Mouse (Mus musculus) intestine, embryonic 16.5 days (tissue): ENCODE results near the gene Mrps14. TPM values are rescaled to one million over a fixed set of nuclear protein-coding genes. Genes with fewer than 3 reads are reported as not detected.

Experiments used
- polyA plus RNA-seq: library from polyadenylated mRNA; unstranded; fragments of >200 nt; fragmentation: Nextera tagmentation; extraction: Ambion mirVana; gene quantifications from 2 replicates; pipeline ENCODE4 v1.2.1, GENCODE M21; 2015

The Mrps14 gene
- polyA plus RNA-seq, 1 experiment from 2014 or later: 306 TPM

Other genes starting within 250 kb of the Mrps14 start
- gene 4930523C07Rik, start 150.8 kb upstream of the Mrps14 start, polyA plus RNA-seq: 10.4 TPM in 2 replicates
- 6.1 and 7.7 TPM in 2 replicates for gene Tnn, start 41.6 kb upstream of the Mrps14 start, polyA plus RNA-seq
- 164 and 181 TPM in 2 replicates for gene Cacybp, start 17.7 kb downstream of the Mrps14 start, polyA plus RNA-seq